Comparison of ENCODE assay signal across 8 mouse cellular contexts in the genomic region with DNA sequence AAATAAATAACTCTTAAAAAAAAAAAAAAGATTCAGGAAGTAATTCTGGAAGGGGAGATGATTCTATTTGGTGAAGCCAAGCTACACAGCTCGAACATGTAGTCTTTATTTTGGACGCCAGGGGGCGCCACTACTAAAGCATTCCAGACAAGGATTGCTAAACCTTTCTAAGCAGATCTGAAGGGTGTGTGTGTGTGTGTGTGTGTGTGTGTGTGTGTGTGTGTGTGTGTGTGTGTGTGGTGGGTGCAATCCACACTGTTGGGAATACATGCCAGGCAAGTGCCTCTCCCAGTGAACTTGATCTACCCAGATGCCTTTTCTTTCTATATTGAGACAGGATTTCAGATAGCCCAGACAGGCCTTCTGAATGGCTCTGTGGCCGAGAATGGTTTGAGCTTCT. TPM values are rescaled to one million over a fixed set of nuclear protein-coding genes. Genes with fewer than 3 reads are reported as not detected.
DNase-seq lines count a peak whose midpoint lies in the region; ATAC-seq and TF ChIP-seq lines count a peak whose summit lies in the region.

No protein-coding gene starts in this region.

- peak; percentile 66 to 92 for DNase-seq in adrenal gland, adult (ENCODE audit: inconsistent age in 2 of 2, low spot score in 1 of 2)
- no peak for DNase-seq in adrenal gland, adult 8-10 months
- DNase-seq in cerebellum, postnatal 4 days (ENCODE audit: low spot score in 2 of 2), result peak; percentile 62 to 84
- peak; percentile 76 to 80 for DNase-seq in gastrocnemius, adult 8-10 months (ENCODE audit: low spot score in 2 of 2)
- peak; percentile 57 to 74 for DNase-seq in left cerebral cortex, postnatal 36 days (ENCODE audit: low spot score in 2 of 2)
- peak; percentile 57 to 85 for DNase-seq in spleen, adult 18-20 months

- H3K27ac ChIP-seq in intestine, postnatal 0 days (ENCODE audit: low read depth, low read length), result no peak overlapping the region
- no peak overlapping the region for H3K27ac ChIP-seq in midbrain, embryonic 12.5 days (replicated peaks)

- H3K27me3 ChIP-seq in intestine, postnatal 0 days (replicated peaks; ENCODE audit: control insufficient read depth, insufficient read depth, low read length), result no peaks in the 10 kb centered on the region
- H3K27me3 ChIP-seq in midbrain, embryonic 12.5 days, result no peaks in the 10 kb centered on the region

- no peaks in the 10 kb centered on the region for H3K9me3 ChIP-seq in intestine, postnatal 0 days (ENCODE audit: control insufficient read depth)
- no peaks in the 10 kb centered on the region for H3K9me3 ChIP-seq in midbrain, embryonic 12.5 days

- no peaks in the 10 kb centered on the region for H3K36me3 ChIP-seq in intestine, postnatal 0 days (ENCODE audit: control insufficient read depth, insufficient read depth)
- no peaks in the 10 kb centered on the region for H3K36me3 ChIP-seq in midbrain, embryonic 12.5 days

- no peak overlapping the region for H3K4me2 ChIP-seq in intestine, postnatal 0 days (replicated peaks; ENCODE audit: low read depth)
- H3K4me2 ChIP-seq in midbrain, embryonic 12.5 days (replicated peaks), result no peak overlapping the region

- peak; percentile 86 for TF ChIP-seq CTCF in intestine, postnatal 0 days (IDR thresholded peaks at IDR 0.05; ENCODE audit: low read depth)

- H3K4me3 ChIP-seq in intestine, postnatal 0 days (ENCODE audit: low read depth, low read length), result no peak overlapping the region
- H3K4me3 ChIP-seq in midbrain, embryonic 12.5 days, result no peak overlapping the region

- ATAC-seq in intestine, postnatal 0 days, result peak; percentile 59
- ATAC-seq in midbrain, embryonic 12.5 days (ENCODE audit: low FRiP score, low read depth), result peak; percentile 81

- no peaks in the 10 kb centered on the region for H3K4me1 ChIP-seq in intestine, postnatal 0 days (replicated peaks; ENCODE audit: control insufficient read depth, insufficient read depth, low read length)
- H3K4me1 ChIP-seq in midbrain, embryonic 12.5 days, result no peaks in the 10 kb centered on the region

- H3K9ac ChIP-seq in intestine, postnatal 0 days (ENCODE audit: low read depth, low read length), result no peak overlapping the region
- no peak overlapping the region for H3K9ac ChIP-seq in midbrain, embryonic 12.5 days (replicated peaks)

- WGBS in intestine, postnatal 0 days, result 23% methylated on average over 4 of the region's 4 CpGs
- WGBS in midbrain, embryonic 12.5 days, result 21% methylated on average over 4 of the region's 4 CpGs

- intact Hi-C loops in left cerebral cortex, postnatal 36 days (cut with DNase I), result loop anchor here (2.0 kb wide), 1 partner anchor 159 kb away; no protein-coding TSS in a partner anchor

RNA-seq across cellular contexts. Expression of gene Rhog, which starts 2.3 kb away (rescaled TPM):
- total RNA-seq in adrenal gland, adult 8-10 months (2022), result 10 to 100 TPM; 39.8 to 54.4 (median 47.5) TPM
- 10 to 100 TPM in 3 of 4 experiments, 1 to 10 TPM in 1; 8.9 to 14.8 (median 11.5) TPM for total RNA-seq in gastrocnemius, adult 8-10 months (2022)
- 74.2 and 78.1 TPM in 2 replicates for polyA plus RNA-seq in intestine, postnatal 0 days (2015; fragmentation: Nextera tagmentation; extraction: Ambion mirVana)
- 10 to 100 TPM; 25.5 to 31.0 TPM for total RNA-seq in left cerebral cortex, postnatal 36 days (2021)
- polyA plus RNA-seq in midbrain, embryonic 12.5 days (2016; fragmentation: Nextera tagmentation; extraction: Ambion mirVana), result 21.6 and 27.0 TPM in 2 replicates

RNA-seq across cellular contexts. Expression of gene Stim1, which starts 9.4 kb away (rescaled TPM):
- 10 to 100 TPM; 74.4 to 93.6 (median 83.3) TPM for total RNA-seq in adrenal gland, adult 8-10 months (2022)
- 100 to 1,000 TPM; 159 to 172 (median 166) TPM for total RNA-seq in gastrocnemius, adult 8-10 months (2022)
- 13.0 and 13.8 TPM in 2 replicates for polyA plus RNA-seq in intestine, postnatal 0 days (2015; fragmentation: Nextera tagmentation; extraction: Ambion mirVana)
- total RNA-seq in left cerebral cortex, postnatal 36 days (2021), result 10 to 100 TPM; 88.5 to 92.8 TPM
- 14.7 and 16.2 TPM in 2 replicates for polyA plus RNA-seq in midbrain, embryonic 12.5 days (2016; fragmentation: Nextera tagmentation; extraction: Ambion mirVana)

RNA-seq across cellular contexts. Expression of gene Pgap2, which starts 48.2 kb away (rescaled TPM):
- 10 to 100 TPM; 76.4 to 94.5 (median 93.0) TPM for total RNA-seq in adrenal gland, adult 8-10 months (2022)
- 10 to 100 TPM; 22.9 to 25.7 (median 25.0) TPM for total RNA-seq in gastrocnemius, adult 8-10 months (2022)
- 34.9 and 35.0 TPM in 2 replicates for polyA plus RNA-seq in intestine, postnatal 0 days (2015; fragmentation: Nextera tagmentation; extraction: Ambion mirVana)
- total RNA-seq in left cerebral cortex, postnatal 36 days (2021), result 10 to 100 TPM; 22.1 to 23.1 TPM
- 49.9 and 50.1 TPM in 2 replicates for polyA plus RNA-seq in midbrain, embryonic 12.5 days (2016; fragmentation: Nextera tagmentation; extraction: Ambion mirVana)

RNA-seq across cellular contexts. Expression of gene Nup98, which starts 48.2 kb away (rescaled TPM):
- 10 to 100 TPM; 56.0 to 84.3 (median 74.0) TPM for total RNA-seq in adrenal gland, adult 8-10 months (2022)
- 10 to 100 TPM; 22.1 to 29.8 (median 24.3) TPM for total RNA-seq in gastrocnemius, adult 8-10 months (2022)
- polyA plus RNA-seq in intestine, postnatal 0 days (2015; fragmentation: Nextera tagmentation; extraction: Ambion mirVana), result 13.3 and 14.8 TPM in 2 replicates
- total RNA-seq in left cerebral cortex, postnatal 36 days (2021), result 10 to 100 TPM; 34.0 to 44.5 TPM
- polyA plus RNA-seq in midbrain, embryonic 12.5 days (2016; fragmentation: Nextera tagmentation; extraction: Ambion mirVana), result 43.3 and 45.8 TPM in 2 replicates
